Mouse (Mus musculus) small intestine, adult 2 months (tissue): Measurements from ENCODE around the gene AC124108.1. TPM values are rescaled to one million over a fixed set of nuclear protein-coding genes. Genes with fewer than 3 reads are reported as not detected.

Source experiments
- H3K27ac ChIP-seq: fragments of 200-500 bp; 2 replicates; pipeline ENCODE4 v1.5.1; 2012; ENCODE audit warnings: low read depth, low read length, control low read depth, inconsistent platforms; ENCODE audit not compliant: insufficient read depth
- H3K27me3 ChIP-seq: fragments of 200-500 bp; 2 replicates; pipeline ENCODE4 v1.6.1; 2012; ENCODE audit warnings: mild to moderate bottlenecking, moderate library complexity, low read length, inconsistent platforms; ENCODE audit not compliant: control insufficient read depth, insufficient read depth
- H3K36me3 ChIP-seq: fragments of 200-500 bp; 2 replicates; pipeline ENCODE4 v1.6.1; 2012; ENCODE audit warnings: mild to moderate bottlenecking, low read length, control low read depth, inconsistent platforms; ENCODE audit not compliant: control insufficient read depth, insufficient read depth
- H3K4me1 ChIP-seq: fragments of 200-500 bp; 2 replicates; pipeline ENCODE4 v1.6.1; 2012; ENCODE audit warnings: low read length, inconsistent platforms, mixed read lengths; ENCODE audit not compliant: control insufficient read depth, insufficient read depth, insufficient read length
- H3K4me3 ChIP-seq: fragments of 200-500 bp; 2 replicates; pipeline ENCODE4 v1.5.1; 2012; ENCODE audit warnings: low read depth, mild to moderate bottlenecking, control low read depth, inconsistent platforms, low read length, moderate library complexity
- CTCF ChIP-seq: fragments of 200-500 bp; IDR thresholded peaks from 2 replicates; pipeline ENCODE4 v1.5.1; 2012; ENCODE audit warnings: low read depth, mild to moderate bottlenecking, control low read depth, inconsistent platforms, low read length, moderate library complexity, mixed read lengths; ENCODE audit not compliant: insufficient replicate concordance, insufficient read length; ENCODE audit errors: extremely low read depth
- POLR2A ChIP-seq: fragments of 200-500 bp; IDR thresholded peaks from 2 replicates; pipeline ENCODE4 v1.6.1; 2012; ENCODE audit warnings: low read depth, mild to moderate bottlenecking, control low read depth, inconsistent platforms, low read length, moderate library complexity
- WGBS: fragments of 180-500 bp; shearing (Covaris S2); methylation state at CpG from one replicate; pipeline ENCODE4 v1.1.7; 2018; 5-methylcytosine and 5-hydroxymethylcytosine counted together
- polyA plus RNA-seq: library from polyadenylated mRNA; depleted of rRNA; stranded (reverse); fragments of >200 nt; gene quantifications from 2 replicates; pipeline ENCODE4 v1.2.3, GENCODE M21; 2012; rRNA removed

Gene AC124108.1
- polyA plus RNA-seq, 1 experiment = not detected

DNA sequence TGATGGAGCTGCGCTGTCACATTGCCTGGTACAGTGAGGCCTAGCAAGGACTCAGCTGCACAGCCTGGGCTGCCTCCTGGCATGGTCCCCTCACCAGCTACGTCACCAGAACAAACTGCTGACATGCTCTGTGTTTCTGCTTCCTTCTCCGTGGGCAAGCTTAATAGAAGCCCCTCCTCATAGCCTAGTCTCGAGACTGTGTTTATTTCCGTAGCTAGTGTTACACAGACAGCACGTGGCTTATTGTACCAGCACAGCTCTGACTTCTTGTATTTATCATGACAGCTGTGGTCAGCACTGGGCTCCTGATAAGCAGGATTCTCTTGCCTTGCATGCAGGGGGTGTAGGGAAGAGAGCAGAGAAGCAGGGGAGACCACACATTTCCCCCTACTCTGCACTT is 54.9 kb downstream of the AC124108.1 start:
- Histone ChIP-seq H3K36me3 (no peaks in the 10 kb centered on the region), H3K27ac (no peak overlapping the region), H3K4me3 (no peak overlapping the region), H3K4me1 (no peaks in the 10 kb centered on the region), H3K27me3 (no peaks in the 10 kb centered on the region)
- 67% methylated on average over 6 of the region's 6 CpGs for WGBS
- TF ChIP-seq CTCF = no peak
- no peak for TF ChIP-seq POLR2A

- H3K36me3 ChIP-seq = no peaks in the 10 kb centered on the region
- H3K27me3 ChIP-seq = no peaks in the 10 kb centered on the region
- H3K4me3 ChIP-seq = no peak overlapping the region
- TF ChIP-seq CTCF (no peak), POLR2A (no peak)
- H3K27ac ChIP-seq = no peak overlapping the region
- no peaks in the 10 kb centered on the region for H3K4me1 ChIP-seq
- 59% methylated on average over 4 of the region's 4 CpGs for WGBS
Measured at GRCm38 (mm10) chr1:132246641-132247040, 55.4 kb downstream of the AC124108.1 start.

DNA sequence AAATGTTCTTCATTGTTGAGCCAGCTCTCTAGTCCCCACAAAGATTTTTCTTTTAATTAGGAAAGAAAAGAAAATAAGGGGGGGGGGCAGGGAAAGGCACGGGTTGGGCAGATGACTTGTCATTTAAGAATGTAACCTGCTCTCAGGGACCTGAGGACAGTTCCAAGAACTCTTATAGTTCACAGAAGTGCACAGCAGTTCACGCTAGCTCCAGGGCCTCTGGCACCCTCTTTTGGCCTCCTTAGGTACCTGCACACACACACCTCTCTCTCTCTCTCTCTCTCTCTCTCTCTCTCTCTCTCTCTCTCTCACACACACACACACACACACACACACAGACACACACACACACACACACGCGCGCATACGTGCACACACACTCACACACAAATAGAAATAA is 63.2 kb downstream of the AC124108.1 start:
- no peak for TF ChIP-seq POLR2A
- TF ChIP-seq CTCF = no peak
- WGBS = 81% methylated on average over 6 of the region's 6 CpGs
- H3K4me1 ChIP-seq = no peaks in the 10 kb centered on the region
- H3K4me3 ChIP-seq = no peak overlapping the region
- no peaks in the 10 kb centered on the region for H3K27me3 ChIP-seq
- no peaks in the 10 kb centered on the region for H3K36me3 ChIP-seq
- no peak overlapping the region for H3K27ac ChIP-seq

Other genes with a start within 250 kb of the AC124108.1 start
- 2.1 and 10.7 TPM in 2 replicates for gene Slc45a3, start 228.5 kb upstream of the AC124108.1 start, polyA plus RNA-seq
- 8.0 and 16.6 TPM in 2 replicates for gene Elk4, start 183.8 kb upstream of the AC124108.1 start, polyA plus RNA-seq
- 14.0 and 28.0 TPM in 2 replicates for gene Mfsd4a, start 123.4 kb upstream of the AC124108.1 start, polyA plus RNA-seq
- gene Cdk18, start 51.8 kb upstream of the AC124108.1 start, polyA plus RNA-seq = 84.2 and 133 TPM in 2 replicates
- gene Lemd1, start within 50 bp of the AC124108.1 start, polyA plus RNA-seq = 0.09 and 0.10 TPM in 2 replicates
- gene Gm10188, start 38.3 kb downstream of the AC124108.1 start, polyA plus RNA-seq = not detected in 2 replicates
- 0.75 and 1.5 TPM in 2 replicates for gene Klhdc8a, start 107.2 kb downstream of the AC124108.1 start, polyA plus RNA-seq
- gene Nuak2, start 124.7 kb downstream of the AC124108.1 start, polyA plus RNA-seq = 24.3 and 99.9 TPM in 2 replicates
- 2.8 and 3.8 TPM in 2 replicates for gene Tmcc2, start 199.8 kb downstream of the AC124108.1 start, polyA plus RNA-seq
- 1.9 and 2.5 TPM in 2 replicates for gene Dstyk, start 226.1 kb downstream of the AC124108.1 start, polyA plus RNA-seq